Mouse (Mus musculus): Measurements from ENCODE around the gene Ets2.

- TF ChIP-seq GATA1 (IDR thresholded peaks at IDR 0.05; ENCODE audit: borderline replicate concordance, low read length) (no peak), FLI1 (IDR thresholded peaks at IDR 0.05; ENCODE audit: low read length) (no peak)
These were observed 15.0 kb upstream of the Ets2 start for GRCm38 (mm10) chr16:95686901-95687300.
